Mouse (Mus musculus) intestine, postnatal 0 days (tissue): ENCODE measurements around the gene Ccdc149. TPM values are rescaled to one million over a fixed set of nuclear protein-coding genes. Genes with fewer than 3 reads are reported as not detected.

ENCODE experiments used
- ATAC-seq: fragments of 200-750 bp; cut with Nextera tagmentation; 2 replicates; pipeline ENCODE4 v1.8.0; 2017; ENCODE audit warnings: mild to moderate bottlenecking, moderate TSS enrichment, moderate library complexity
- H3K27ac ChIP-seq: fragments of 300-500 bp; sonication (generic); 2 replicates; pipeline ENCODE4 v1.5.1; 2014; ENCODE audit warnings: mild to moderate bottlenecking, low read depth, low read length, moderate library complexity
- H3K27me3 ChIP-seq: fragments of 300-500 bp; sonication (generic); replicated peaks from 2 replicates; pipeline ENCODE4 v1.6.1; 2014; ENCODE audit warnings: low read length, mixed read lengths; ENCODE audit not compliant: control insufficient read depth, insufficient read depth
- H3K36me3 ChIP-seq: fragments of 300-500 bp; sonication (generic); 2 replicates; pipeline ENCODE4 v1.6.1; 2014; ENCODE audit warnings: mild to moderate bottlenecking, moderate library complexity; ENCODE audit not compliant: control insufficient read depth, insufficient read depth
- H3K4me1 ChIP-seq: fragments of 300-500 bp; sonication (generic); replicated peaks from 2 replicates; pipeline ENCODE4 v1.6.1; 2014; ENCODE audit warnings: antibody characterized with exemption, low read length, mixed read lengths; ENCODE audit not compliant: control insufficient read depth, insufficient read depth
- H3K4me2 ChIP-seq: fragments of 300-500 bp; sonication (generic); replicated peaks from 2 replicates; pipeline ENCODE4 v1.6.1; 2014; ENCODE audit warnings: low read depth, mild to moderate bottlenecking, moderate library complexity
- H3K4me3 ChIP-seq: fragments of 300-500 bp; sonication (generic); 2 replicates; pipeline ENCODE4 v1.5.1; 2014; ENCODE audit warnings: low read depth, low read length
- H3K9ac ChIP-seq: fragments of 300-500 bp; sonication (generic); 2 replicates; pipeline ENCODE4 v1.6.1; 2014; ENCODE audit warnings: mild to moderate bottlenecking, low read depth, low read length
- H3K9me3 ChIP-seq: fragments of 300-500 bp; sonication (generic); 2 replicates; pipeline ENCODE4 v1.6.1; 2016; ENCODE audit warnings: mixed run types; ENCODE audit not compliant: control insufficient read depth
- CTCF ChIP-seq: sonication (generic); IDR thresholded peaks from 2 replicates; pipeline ENCODE4 v1.5.1; 2016; ENCODE audit warnings: low read depth, mild to moderate bottlenecking, control low read depth, antibody characterized with exemption, moderate library complexity
- WGBS: fragments of 180-500 bp; shearing (Covaris S2); extraction: QIAGEN DNeasy Blood & Tissue Kit; methylation state at CpG from one replicate; pipeline ENCODE4 v1.1.7; 2014; 5-methylcytosine and 5-hydroxymethylcytosine counted together
- polyA plus RNA-seq: library from polyadenylated mRNA; unstranded; fragments of >200 nt; fragmentation: Nextera tagmentation; extraction: Ambion mirVana; gene quantifications from 2 replicates; pipeline ENCODE4 v1.2.1, GENCODE M21; 2015

Ccdc149 gene
- polyA plus RNA-seq, 1 experiment from 2014 or later = 3.3 TPM

- WGBS = 82% methylated on average over 6 of the region's 6 CpGs
- Histone ChIP-seq H3K36me3 (no peaks in the 10 kb centered on the region), H3K27me3 (no peaks in the 10 kb centered on the region), H3K4me3 (no peak overlapping the region), H3K4me1 (no peaks in the 10 kb centered on the region), H3K9ac (no peak overlapping the region), H3K4me2 (no peak overlapping the region), H3K27ac (no peak overlapping the region), H3K9me3 (no peaks in the 10 kb centered on the region)
- no peak for ATAC-seq
- TF ChIP-seq CTCF = no peak
Observed at GRCm38 (mm10) chr5:52415917-52416316, 55.4 kb downstream of the Ccdc149 start.

GRCm38 (mm10) chr5:52415193-52415592, 56.1 kb downstream of the Ccdc149 start:
- H3K27ac ChIP-seq = no peak overlapping the region
- no peak for ATAC-seq
- H3K4me2 ChIP-seq = no peak overlapping the region
- H3K9ac ChIP-seq = no peak overlapping the region
- 80% methylated on average over 1 of the region's 1 CpGs for WGBS
- no peaks in the 10 kb centered on the region for H3K9me3 ChIP-seq
- H3K4me1 ChIP-seq = no peaks in the 10 kb centered on the region
- H3K36me3 ChIP-seq = no peaks in the 10 kb centered on the region
- no peak overlapping the region for H3K4me3 ChIP-seq
- TF ChIP-seq CTCF = no peak
- H3K27me3 ChIP-seq = no peaks in the 10 kb centered on the region

DNA sequence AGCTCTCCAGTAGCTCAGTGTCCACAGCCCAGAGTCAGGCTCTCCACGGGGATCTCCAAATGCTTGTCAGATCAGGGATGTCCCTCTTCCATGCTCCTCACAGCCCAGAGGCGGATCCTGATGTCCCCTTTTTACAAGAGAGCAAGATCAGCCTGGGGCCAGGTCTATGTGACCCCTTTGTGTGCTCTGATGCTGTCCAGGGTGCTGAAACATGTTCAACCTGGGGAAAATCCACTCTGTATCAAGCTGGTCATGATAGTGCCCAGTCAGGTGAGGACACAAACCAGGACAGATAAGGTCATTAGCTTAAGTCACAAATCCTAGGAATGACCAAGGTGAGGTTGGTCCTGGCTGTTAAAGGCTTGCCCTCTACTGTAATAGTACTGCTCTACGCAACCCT, 59.8 kb downstream of the Ccdc149 start:
- no peak for ATAC-seq

DNA sequence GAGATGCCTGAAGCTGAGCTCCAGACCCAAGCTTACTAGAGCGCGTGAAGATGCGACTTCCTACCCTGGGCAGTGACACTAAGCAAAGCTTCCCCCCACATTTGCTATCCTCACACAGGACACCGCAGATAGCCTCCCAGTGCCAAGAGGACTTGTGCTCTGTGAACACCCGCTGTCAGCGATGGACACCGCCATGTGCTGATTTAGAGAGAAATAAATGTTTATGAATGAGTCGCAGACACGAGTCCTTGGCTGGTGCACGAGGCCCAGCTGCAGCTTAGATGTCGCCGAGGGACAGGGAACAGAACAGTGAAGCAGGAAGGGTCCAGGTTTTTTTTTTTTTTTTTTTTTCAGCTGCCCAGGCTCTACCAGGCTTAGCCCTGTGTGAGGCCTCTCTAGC, 61.1 kb downstream of the Ccdc149 start:
- Histone ChIP-seq H3K4me3 (no peak overlapping the region), H3K4me1 (no peaks in the 10 kb centered on the region), H3K9me3 (no peaks in the 10 kb centered on the region), H3K9ac (no peak overlapping the region), H3K36me3 (no peaks in the 10 kb centered on the region; the same call in 1 of the 2 replicates), H3K4me2 (no peak overlapping the region), H3K27me3 (no peaks in the 10 kb centered on the region), H3K27ac (no peak overlapping the region)
- ATAC-seq = no peak
- TF ChIP-seq CTCF = no peak
- WGBS = 77% methylated on average over 12 of the region's 12 CpGs

More for the DNA sequence above, 59.8 kb downstream of the Ccdc149 start:
- no peak overlapping the region for H3K4me3 ChIP-seq
- H3K9me3 ChIP-seq = no peaks in the 10 kb centered on the region
- H3K27me3 ChIP-seq = no peaks in the 10 kb centered on the region
- H3K4me1 ChIP-seq = no peaks in the 10 kb centered on the region
- WGBS = 63% methylated on average over 3 of the region's 3 CpGs
- no peaks in the 10 kb centered on the region; the same call in 1 of the 2 replicates for H3K36me3 ChIP-seq
- no peak for TF ChIP-seq CTCF
- H3K27ac ChIP-seq = no peak overlapping the region
- H3K4me2 ChIP-seq = no peak overlapping the region
- H3K9ac ChIP-seq = no peak overlapping the region

- Histone ChIP-seq H3K27me3 (no peaks in the 10 kb centered on the region), H3K9ac (no peak overlapping the region), H3K36me3 (no peaks in the 10 kb centered on the region; the same call in 1 of the 2 replicates), H3K4me1 (no peaks in the 10 kb centered on the region), H3K4me2 (no peak overlapping the region), H3K27ac (no peak overlapping the region), H3K9me3 (no peaks in the 10 kb centered on the region), H3K4me3 (no peak overlapping the region)
- ATAC-seq = no peak
- 67% methylated on average over 7 of the region's 7 CpGs for WGBS
- no peak for TF ChIP-seq CTCF
Observed at GRCm38 (mm10) chr5:52408668-52409315, 62.5 kb downstream of the Ccdc149 start.

GRCm38 (mm10) chr5:52404373-52404772, 66.9 kb downstream of the Ccdc149 start:
- Histone ChIP-seq H3K4me3 (no peak overlapping the region), H3K27ac (no peak overlapping the region), H3K4me2 (no peak overlapping the region), H3K9ac (no peak overlapping the region), H3K9me3 (no peaks in the 10 kb centered on the region), H3K27me3 (no peaks in the 10 kb centered on the region), H3K4me1 (no peaks in the 10 kb centered on the region), H3K36me3 (no peaks in the 10 kb centered on the region; the same call in 1 of the 2 replicates)
- 88% methylated on average over 8 of the region's 8 CpGs for WGBS
- ATAC-seq = no peak
- TF ChIP-seq CTCF = no peak
